Mouse (Mus musculus) embryonic fibroblast, embryonic 13.5 days (primary cell): ENCODE measurements around the gene Hao2.

Experiments used
- CTCF ChIP-seq: IDR thresholded peaks from 2 replicates; pipeline ENCODE4 v1.5.1; 2011; ENCODE audit warnings: mild to moderate bottlenecking, control low read depth, low read length, moderate library complexity, borderline replicate concordance; ENCODE audit not compliant: insufficient read depth
- POLR2A ChIP-seq: IDR thresholded peaks from 2 replicates; pipeline ENCODE4 v1.6.1; 2011; ENCODE audit warnings: low read depth, mild to moderate bottlenecking, control low read depth, low read length, moderate library complexity

DNA sequence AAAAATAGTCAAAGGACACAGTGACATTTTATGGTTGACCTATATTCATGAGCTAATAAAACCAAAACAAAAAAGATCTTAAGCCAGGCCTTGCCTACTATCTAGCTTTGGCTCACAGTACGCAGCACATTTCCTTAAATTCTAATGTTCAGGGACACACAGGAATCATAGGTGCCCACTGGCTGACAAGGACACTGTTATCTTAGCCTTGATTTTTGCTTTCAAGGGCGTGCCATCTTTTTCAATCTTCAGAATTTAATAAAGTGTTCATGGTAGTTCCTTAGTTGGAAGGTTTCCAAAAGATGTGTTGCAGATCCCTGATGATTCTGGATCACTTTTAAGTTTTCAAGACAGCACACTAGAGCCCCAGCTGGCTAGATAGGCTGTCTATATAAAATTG, 12.2 kb downstream of the Hao2 start:
- TF ChIP-seq POLR2A (no peak), CTCF (no peak)
